Mouse (Mus musculus) MEL-GATA-1-ER (cell line): ENCODE measurements around the gene Ksr2.
"Not testable (repeated sequence)": the region's sequence is repeated elsewhere in the genome, so short reads cannot be mapped to it uniquely, and the experiment has no call there.

Experiments
- DNase-seq: peaks from one replicate; pipeline ENCODE4 v3.0.0-alpha.2; 2012; ENCODE audit warnings: low read depth; ENCODE audit errors: extremely low read depth

Ksr2 gene

GRCm38 (mm10) chr5:117413507-117414501, at the start of gene Ksr2:
TSS of gene Ksr2 (plus strand) at chr5:117414000.
- no peak for DNase-seq

GRCm38 (mm10) chr5:117364821-117365220, 49.0 kb upstream of the Ksr2 start:
- no peak for DNase-seq

- no peak for DNase-seq
Observed at GRCm38 (mm10) chr5:117365904-117366561, 47.8 kb upstream of the Ksr2 start.

- no peak for DNase-seq
Observed at GRCm38 (mm10) chr5:117367206-117367605, 46.6 kb upstream of the Ksr2 start.

- DNase-seq = no peak
Observed at GRCm38 (mm10) chr5:117370592-117370991, 43.2 kb upstream of the Ksr2 start.

GRCm38 (mm10) chr5:117373418-117373817, 40.4 kb upstream of the Ksr2 start:
- DNase-seq = no peak

GRCm38 (mm10) chr5:117374372-117375049, 39.3 kb upstream of the Ksr2 start:
- DNase-seq = no peak

GRCm38 (mm10) chr5:117376331-117376761, 37.5 kb upstream of the Ksr2 start:
- DNase-seq = no peak

- DNase-seq = not testable (repeated sequence)
Observed at GRCm38 (mm10) chr5:117377731-117378130, 36.1 kb upstream of the Ksr2 start.

- no peak for DNase-seq
Observed at GRCm38 (mm10) chr5:117380199-117380598, 33.6 kb upstream of the Ksr2 start.

GRCm38 (mm10) chr5:117381785-117382184, 32.0 kb upstream of the Ksr2 start:
- no peak for DNase-seq

GRCm38 (mm10) chr5:117383198-117383597, 30.6 kb upstream of the Ksr2 start:
- DNase-seq = no peak

GRCm38 (mm10) chr5:117388296-117388751, 25.5 kb upstream of the Ksr2 start:
- peak; percentile 47 for DNase-seq

- DNase-seq = peak; percentile 81
Observed at GRCm38 (mm10) chr5:117388877-117389276, 24.9 kb upstream of the Ksr2 start, which contains the start of gene Rfc5. TSS of gene Rfc5 (minus strand) at chr5:117389047.

- peak; percentile 19 for DNase-seq
Observed at GRCm38 (mm10) chr5:117390895-117391294, 22.9 kb upstream of the Ksr2 start.

- no peak for DNase-seq
Observed at GRCm38 (mm10) chr5:117395834-117396233, 18.0 kb upstream of the Ksr2 start.

GRCm38 (mm10) chr5:117396596-117397014, 17.2 kb upstream of the Ksr2 start:
- DNase-seq = no peak

- DNase-seq = no peak
Observed at GRCm38 (mm10) chr5:117397371-117397770, 16.4 kb upstream of the Ksr2 start.

GRCm38 (mm10) chr5:117398007-117398550, 15.7 kb upstream of the Ksr2 start:
- DNase-seq = no peak

GRCm38 (mm10) chr5:117399281-117399680, 14.5 kb upstream of the Ksr2 start:
- no peak for DNase-seq

- no peak for DNase-seq
Observed at GRCm38 (mm10) chr5:117403609-117404008, 10.2 kb upstream of the Ksr2 start.
